Mouse (Mus musculus) midbrain, embryonic 12.5 days (tissue): ENCODE results near the gene 1700092M07Rik. TPM values are rescaled to one million over a fixed set of nuclear protein-coding genes. Genes with fewer than 3 reads are reported as not detected.
A peak's percentile ranks its signal among the peaks of the same experiment; 100 is the strongest.

Experiments used
- ATAC-seq: fragments of 200-750 bp; cut with Nextera tagmentation; 2 replicates; pipeline ENCODE4 v1.8.0; 2017; ENCODE audit warnings: low read depth, moderate TSS enrichment, moderate library complexity; ENCODE audit not compliant: low FRiP score
- H3K27ac ChIP-seq: fragments of 300-500 bp; sonication (generic); replicated peaks from 2 replicates; pipeline ENCODE4 v1.5.1; 2016; ENCODE audit warnings: mild to moderate bottlenecking
- H3K27me3 ChIP-seq: fragments of 300-500 bp; sonication (generic); 2 replicates; pipeline ENCODE4 v1.6.1; 2016; ENCODE audit warnings: mild to moderate bottlenecking
- H3K36me3 ChIP-seq: fragments of 300-500 bp; sonication (generic); 2 replicates; pipeline ENCODE4 v1.6.1; 2016
- H3K4me1 ChIP-seq: fragments of 300-500 bp; sonication (generic); 2 replicates; pipeline ENCODE4 v1.6.1; 2016
- H3K4me2 ChIP-seq: fragments of 300-500 bp; sonication (generic); replicated peaks from 2 replicates; pipeline ENCODE4 v1.6.1; 2016; ENCODE audit warnings: mild to moderate bottlenecking, moderate library complexity
- H3K4me3 ChIP-seq: fragments of 300-500 bp; sonication (generic); 2 replicates; pipeline ENCODE4 v1.5.1; 2016; ENCODE audit warnings: mild to moderate bottlenecking
- H3K9ac ChIP-seq: fragments of 300-500 bp; sonication (generic); replicated peaks from 2 replicates; pipeline ENCODE4 v1.6.1; 2016; ENCODE audit warnings: mild to moderate bottlenecking, moderate library complexity
- H3K9me3 ChIP-seq: fragments of 300-500 bp; sonication (generic); 2 replicates; pipeline ENCODE4 v1.6.1; 2016; ENCODE audit warnings: mild to moderate bottlenecking
- WGBS: fragments of 180-500 bp; shearing (Covaris S2); methylation state at CpG from one replicate; pipeline ENCODE4 v1.1.7; 2016; 5-methylcytosine and 5-hydroxymethylcytosine counted together
- polyA plus RNA-seq: library from polyadenylated mRNA; unstranded; fragments of >200 nt; fragmentation: Nextera tagmentation; extraction: Ambion mirVana; gene quantifications from 2 replicates; pipeline ENCODE4 v1.2.1, GENCODE M21; 2016

1700092M07Rik gene
- polyA plus RNA-seq, 1 experiment from 2014 or later, result 4.5 TPM

GRCm38 (mm10) chr19:8734334-8734733 lies 6.2 kb upstream of the 1700092M07Rik start:
- Histone ChIP-seq H3K9me3 (no peaks in the 10 kb centered on the region), H3K27ac (no peak overlapping the region), H3K4me3 (no peak overlapping the region), H3K27me3 (no peaks in the 10 kb centered on the region; the same call in 1 of the 2 replicates), H3K4me2 (no peak overlapping the region), H3K4me1 (peaks cover 12% of the 10 kb centered on the region; the same call in 1 of the 2 replicates), H3K36me3 (peaks cover 22% of the 10 kb centered on the region), H3K9ac (no peak overlapping the region)
- 87% methylated on average over 3 of the region's 3 CpGs for WGBS
- no peak for ATAC-seq

GRCm38 (mm10) chr19:8735389-8736159 lies 4.9 kb upstream of the 1700092M07Rik start, which contains the start of gene Wdr74:
Gene Wdr74 (plus strand): TSS chr19:8735827.
- H3K27ac ChIP-seq, result peak within 1 kb of the TSS; percentile 52; the same call in 1 of the 2 replicates
- ATAC-seq, result peak; percentile 94
- WGBS, result 1% methylated on average over 32 of the region's 32 CpGs

GRCm38 (mm10) chr19:8736160-8736467 lies 4.4 kb upstream of the 1700092M07Rik start:
- H3K36me3 ChIP-seq, result peaks cover 37% of the 10 kb centered on the region
- peak overlapping the region; percentile 75 for H3K9ac ChIP-seq
- peak overlapping the region; percentile 78 for H3K4me2 ChIP-seq
- no peaks in the 10 kb centered on the region for H3K9me3 ChIP-seq
- H3K4me1 ChIP-seq, result peaks cover 22% of the 10 kb centered on the region
- H3K27me3 ChIP-seq, result no peaks in the 10 kb centered on the region; the same call in 1 of the 2 replicates
- ATAC-seq, result 0 out of 2 replicates have a peak, but pooled peaks have one; percentile 47
- WGBS, result 3% methylated on average over 11 of the region's 11 CpGs
- peak overlapping the region; percentile 52; the same call in 1 of the 2 replicates for H3K27ac ChIP-seq
- H3K4me3 ChIP-seq, result peak overlapping the region; percentile 72

More at GRCm38 (mm10) chr19:8735389-8736159, 4.9 kb upstream of the 1700092M07Rik start, which contains the start of gene Wdr74:
- Histone ChIP-seq H3K9ac (peak within 1 kb of the TSS; percentile 75), H3K27me3 (no peaks in the 10 kb centered on the region; the same call in 1 of the 2 replicates), H3K4me1 (peaks cover 17% of the 10 kb centered on the region), H3K9me3 (no peaks in the 10 kb centered on the region), H3K4me2 (peak within 1 kb of the TSS; percentile 78), H3K4me3 (peak within 1 kb of the TSS; percentile 72), H3K36me3 (peaks cover 35% of the 10 kb centered on the region)

DNA sequence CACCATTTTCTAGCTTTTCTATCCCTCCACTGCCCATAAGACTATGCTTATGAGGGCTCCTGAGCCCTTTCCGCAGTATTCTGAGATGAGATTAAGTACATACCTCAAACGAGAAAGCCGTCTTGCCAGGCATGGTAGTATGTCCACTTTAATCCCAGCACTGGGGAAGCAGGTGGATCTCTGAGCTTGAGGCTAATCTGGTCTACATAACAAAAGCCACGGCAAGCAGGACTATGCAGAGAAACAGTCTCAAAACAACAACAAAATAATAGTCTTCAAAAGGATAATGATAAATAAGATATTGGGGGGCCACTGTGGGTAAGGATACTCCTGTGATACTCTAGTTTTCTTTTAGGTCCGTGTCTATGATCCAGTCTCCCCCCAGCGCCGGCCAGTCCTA lies 1.6 kb upstream of the 1700092M07Rik start:
- H3K27ac ChIP-seq, result no peak overlapping the region
- ATAC-seq, result no peak
- H3K9me3 ChIP-seq, result no peaks in the 10 kb centered on the region
- H3K4me2 ChIP-seq, result no peak overlapping the region
- peaks cover 35% of the 10 kb centered on the region for H3K4me1 ChIP-seq
- WGBS, result 91% methylated on average over 7 of the region's 7 CpGs
- H3K4me3 ChIP-seq, result no peak overlapping the region
- H3K36me3 ChIP-seq, result peaks cover 49% of the 10 kb centered on the region
- H3K9ac ChIP-seq, result no peak overlapping the region
- no peaks in the 10 kb centered on the region for H3K27me3 ChIP-seq

DNA sequence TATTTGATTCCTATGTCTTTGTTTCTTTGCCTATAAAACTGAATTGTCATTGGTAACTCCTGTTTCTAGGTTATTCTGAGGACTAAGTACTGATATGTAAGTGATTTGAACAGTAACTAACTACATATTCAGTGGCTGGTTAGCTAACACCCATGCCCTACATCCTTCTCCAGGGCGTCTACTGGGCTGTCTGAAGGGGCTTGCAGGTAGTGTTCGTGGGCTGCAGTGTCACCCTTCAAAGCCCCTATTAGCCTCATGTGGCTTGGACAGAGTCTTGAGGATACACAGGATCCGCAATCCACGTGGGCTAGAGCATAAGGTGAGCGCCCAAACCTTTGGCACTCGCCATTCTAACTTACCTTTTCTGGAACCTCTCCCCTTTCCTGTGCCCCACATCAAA lies 872 bp upstream of the 1700092M07Rik start:
- Histone ChIP-seq H3K9ac (no peak overlapping the region), H3K9me3 (no peaks in the 10 kb centered on the region), H3K27ac (no peak overlapping the region), H3K36me3 (peaks cover 53% of the 10 kb centered on the region), H3K4me2 (no peak overlapping the region), H3K4me1 (peaks cover 35% of the 10 kb centered on the region), H3K27me3 (no peaks in the 10 kb centered on the region), H3K4me3 (no peak overlapping the region)
- ATAC-seq, result no peak
- WGBS, result 93% methylated on average over 6 of the region's 6 CpGs

DNA sequence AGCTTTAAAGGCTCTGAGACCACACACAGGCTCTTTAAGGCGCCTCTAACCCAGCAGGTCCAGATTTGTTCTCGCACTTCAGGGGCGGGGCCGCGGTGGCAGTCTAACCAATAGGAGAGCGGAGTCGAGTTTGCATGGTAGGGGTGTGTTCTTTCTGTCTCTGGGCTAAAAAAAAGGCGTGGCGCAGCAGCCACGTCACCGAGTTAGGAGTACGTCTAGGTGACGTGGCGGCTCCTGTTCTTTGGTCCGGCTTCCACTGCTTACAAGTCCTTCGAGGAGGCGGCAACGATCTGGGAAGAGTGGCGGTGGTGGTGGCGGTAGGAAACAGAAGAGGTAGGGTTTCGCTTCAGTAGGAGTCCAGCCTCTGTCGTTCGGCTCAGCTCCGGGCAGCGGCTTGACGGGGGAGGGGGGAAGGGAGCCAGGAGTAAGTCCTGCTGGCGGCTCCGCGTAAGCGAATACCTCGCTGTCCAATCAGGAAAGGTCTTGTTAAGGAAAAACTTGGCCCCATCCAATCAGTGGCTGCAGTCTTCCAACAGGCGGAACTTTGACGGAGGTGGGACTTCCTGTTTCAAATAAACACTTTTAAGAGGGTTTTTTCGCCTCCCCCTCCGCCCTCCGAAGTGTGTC lies 838 bp downstream of the 1700092M07Rik start, which contains the start of gene Stx5a:
Gene Stx5a, plus strand, starts transcription at position 171 of the 627 bp plus-strand sequence.
- peaks cover 31% of the 10 kb centered on the region for H3K4me1 ChIP-seq
- peak within 1 kb of the TSS; percentile 72 for H3K4me2 ChIP-seq
- no peaks in the 10 kb centered on the region for H3K27me3 ChIP-seq
- peak within 1 kb of the TSS; percentile 88 for H3K27ac ChIP-seq
- ATAC-seq, result peak; percentile 97
- WGBS, result under 1% methylated on average over 36 of the region's 36 CpGs
- H3K9me3 ChIP-seq, result no peaks in the 10 kb centered on the region
- peak within 1 kb of the TSS; percentile 78 for H3K9ac ChIP-seq
- H3K4me3 ChIP-seq, result peak within 1 kb of the TSS; percentile 65
- H3K36me3 ChIP-seq, result peaks cover 70% of the 10 kb centered on the region

DNA sequence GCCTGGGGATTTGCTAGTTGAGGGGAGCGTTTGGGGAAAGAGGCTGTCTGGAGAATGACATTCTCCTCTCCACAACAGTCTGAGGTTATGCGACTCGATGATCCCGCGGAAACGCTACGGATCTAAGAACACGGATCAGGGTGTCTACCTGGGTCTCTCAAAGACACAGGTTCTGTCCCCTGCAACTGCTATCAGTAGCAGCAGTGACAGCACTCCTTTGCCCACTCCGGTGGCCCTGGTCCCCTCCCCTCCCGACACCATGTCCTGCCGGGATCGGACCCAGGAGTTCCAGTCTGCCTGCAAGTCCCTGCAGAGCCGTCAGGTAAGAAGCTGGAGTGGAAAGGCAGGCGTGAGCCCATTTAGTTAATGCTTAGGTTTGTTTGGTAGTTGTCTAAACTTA lies 1.7 kb downstream of the 1700092M07Rik start:
- Histone ChIP-seq H3K36me3 (peaks cover 76% of the 10 kb centered on the region), H3K9ac (peak overlapping the region; percentile 78), H3K27me3 (no peaks in the 10 kb centered on the region), H3K27ac (peak overlapping the region; percentile 63), H3K9me3 (no peaks in the 10 kb centered on the region), H3K4me3 (peak overlapping the region; percentile 65), H3K4me1 (peaks cover 23% of the 10 kb centered on the region), H3K4me2 (peak overlapping the region; percentile 72)
- no peak for ATAC-seq
- 19% methylated on average over 14 of the region's 14 CpGs for WGBS

GRCm38 (mm10) chr19:8745382-8745781 lies 4.9 kb downstream of the 1700092M07Rik start:
- Histone ChIP-seq H3K27ac (no peak overlapping the region), H3K36me3 (peaks cover 76% of the 10 kb centered on the region), H3K4me3 (no peak overlapping the region), H3K4me2 (no peak overlapping the region), H3K9me3 (no peaks in the 10 kb centered on the region), H3K9ac (no peak overlapping the region), H3K4me1 (peaks cover 20% of the 10 kb centered on the region), H3K27me3 (no peaks in the 10 kb centered on the region)
- ATAC-seq, result no peak
- 94% methylated on average over 1 of the region's 1 CpGs for WGBS

DNA sequence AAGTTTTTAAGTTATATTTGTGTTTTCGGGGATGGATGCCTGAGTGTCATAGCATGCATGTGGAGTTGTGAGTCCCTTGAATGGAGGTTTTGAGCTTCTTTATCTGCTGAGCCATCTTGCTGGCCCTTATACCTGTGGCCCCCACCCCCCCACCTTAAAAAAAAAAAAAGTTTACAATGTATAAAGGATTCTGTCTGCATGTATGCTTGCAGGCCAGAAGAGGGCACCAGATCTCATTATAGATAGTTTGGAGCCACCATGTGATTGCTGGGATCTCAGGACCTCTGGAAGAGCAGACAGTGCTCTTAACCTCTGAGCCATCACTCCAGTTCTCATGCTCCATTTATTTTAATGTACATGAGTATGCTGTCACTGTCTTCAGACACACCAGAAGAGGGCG lies 6.8 kb downstream of the 1700092M07Rik start:
- Histone ChIP-seq H3K27me3 (no peaks in the 10 kb centered on the region), H3K27ac (no peak overlapping the region), H3K9ac (no peak overlapping the region), H3K4me1 (peaks cover 9% of the 10 kb centered on the region), H3K4me2 (no peak overlapping the region), H3K4me3 (no peak overlapping the region), H3K36me3 (peaks cover 90% of the 10 kb centered on the region), H3K9me3 (no peaks in the 10 kb centered on the region)
- ATAC-seq, result no peak
- WGBS, result 71% methylated on average over 2 of the region's 2 CpGs

- no peaks in the 10 kb centered on the region for H3K9me3 ChIP-seq
- no peaks in the 10 kb centered on the region for H3K27me3 ChIP-seq
- ATAC-seq, result no peak
- no peak overlapping the region for H3K4me3 ChIP-seq
- H3K36me3 ChIP-seq, result peaks cover 36% of the 10 kb centered on the region
- WGBS, result 85% methylated on average over 3 of the region's 3 CpGs
- no peak overlapping the region for H3K4me2 ChIP-seq
- no peak overlapping the region for H3K9ac ChIP-seq
- H3K27ac ChIP-seq, result no peak overlapping the region
- peaks cover 24% of the 10 kb centered on the region for H3K4me1 ChIP-seq
Observed at GRCm38 (mm10) chr19:8755652-8756051, 15.1 kb downstream of the 1700092M07Rik start.

- WGBS, result under 1% methylated on average over 75 of the region's 75 CpGs
- Histone ChIP-seq H3K27ac (peak within 1 kb of the TSS; percentile 88), H3K9ac (peak within 1 kb of the TSS; percentile 97), H3K36me3 (peaks cover 26% of the 10 kb centered on the region), H3K9me3 (no peaks in the 10 kb centered on the region), H3K27me3 (no peaks in the 10 kb centered on the region), H3K4me1 (peaks cover 24% of the 10 kb centered on the region), H3K4me3 (peak within 1 kb of the TSS; percentile 92), H3K4me2 (peak within 1 kb of the TSS; percentile 73)
- ATAC-seq, result peak; percentile 95
Observed at GRCm38 (mm10) chr19:8756635-8757387, 16.3 kb downstream of the 1700092M07Rik start, which contains the start of gene Nxf1. Gene Nxf1 (plus strand): TSS chr19:8757073.
